Mouse (Mus musculus) neural tube, embryonic 13.5 days (tissue): ENCODE data around the gene Xylb. TPM values are rescaled to one million over a fixed set of nuclear protein-coding genes. Genes with fewer than 3 reads are reported as not detected.

Experiments
- ATAC-seq: fragments of 200-750 bp; cut with Nextera tagmentation; 2 replicates; pipeline ENCODE4 v1.8.0; 2017; ENCODE audit warnings: low read depth, mild to moderate bottlenecking, moderate TSS enrichment, moderate library complexity
- H3K27ac ChIP-seq: fragments of 300-500 bp; sonication (generic); replicated peaks from 2 replicates; pipeline ENCODE4 v1.5.1; 2015; ENCODE audit warnings: moderate library complexity, mild to moderate bottlenecking, inconsistent platforms
- H3K27me3 ChIP-seq: fragments of 300-500 bp; sonication (generic); 2 replicates; pipeline ENCODE4 v1.6.1; 2015; ENCODE audit warnings: mild to moderate bottlenecking, inconsistent platforms
- H3K36me3 ChIP-seq: fragments of 300-500 bp; sonication (generic); 2 replicates; pipeline ENCODE4 v1.6.1; 2015; ENCODE audit warnings: mild to moderate bottlenecking, inconsistent platforms
- H3K4me1 ChIP-seq: fragments of 300-500 bp; sonication (generic); replicated peaks from 2 replicates; pipeline ENCODE4 v1.6.1; 2015; ENCODE audit warnings: inconsistent platforms
- H3K4me2 ChIP-seq: fragments of 300-500 bp; sonication (generic); 2 replicates; pipeline ENCODE4 v1.6.1; 2015; ENCODE audit warnings: inconsistent platforms, mild to moderate bottlenecking, moderate library complexity
- H3K4me3 ChIP-seq: fragments of 300-500 bp; sonication (generic); 2 replicates; pipeline ENCODE4 v1.5.1; 2015; ENCODE audit warnings: mild to moderate bottlenecking, inconsistent platforms
- H3K9ac ChIP-seq: fragments of 300-500 bp; sonication (generic); 2 replicates; pipeline ENCODE4 v1.6.1; 2015; ENCODE audit warnings: moderate library complexity, mild to moderate bottlenecking, inconsistent platforms
- H3K9me3 ChIP-seq: fragments of 300-500 bp; sonication (generic); 2 replicates; pipeline ENCODE4 v1.6.1; 2016; ENCODE audit warnings: inconsistent platforms
- WGBS: fragments of 180-500 bp; shearing (Covaris S2); methylation state at CpG from one replicate; pipeline ENCODE4 v1.1.7; 2015; 5-methylcytosine and 5-hydroxymethylcytosine counted together
- polyA plus RNA-seq: library from polyadenylated mRNA; unstranded; fragments of >200 nt; fragmentation: Nextera tagmentation; extraction: Ambion mirVana; gene quantifications from 2 replicates; pipeline ENCODE4 v1.2.1, GENCODE M21; 2015

Xylb gene
- polyA plus RNA-seq, 1 experiment from 2014 or later = 2.6 TPM

DNA sequence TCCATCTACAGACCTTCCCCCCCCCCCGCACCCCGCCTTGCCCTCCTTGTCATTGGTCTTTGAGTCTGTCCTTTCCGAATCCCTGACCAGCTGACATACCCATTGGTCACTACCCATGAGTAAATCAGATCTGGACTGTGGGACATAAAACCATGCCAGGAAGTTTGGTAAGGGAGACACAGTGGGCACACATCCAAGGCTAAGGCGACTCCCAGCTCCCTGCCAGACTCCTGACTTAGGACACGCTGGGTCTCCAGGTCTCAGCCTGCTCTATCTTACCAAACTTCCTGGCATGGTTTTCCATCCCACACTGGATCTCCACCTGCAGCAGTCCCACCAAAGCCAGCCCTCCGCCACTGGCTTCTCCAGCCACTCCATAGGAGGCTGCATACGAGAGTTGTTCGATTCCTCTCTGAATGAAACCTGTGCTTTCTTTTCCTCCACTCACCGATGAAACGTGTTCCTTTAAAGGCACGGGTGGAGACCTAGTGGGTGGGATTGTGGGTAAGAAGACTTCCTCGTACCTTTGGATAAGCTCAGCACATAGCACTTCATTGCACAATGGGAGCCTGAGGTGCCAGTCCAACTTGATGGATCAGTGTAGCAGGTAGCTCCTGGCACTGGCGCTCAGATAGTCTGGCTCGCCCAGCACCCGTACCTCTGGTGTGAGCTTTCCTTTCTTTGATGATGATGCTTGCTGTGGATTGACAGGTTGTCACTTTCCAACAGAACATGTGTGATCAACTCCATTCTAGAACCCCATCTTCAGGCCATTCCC lies 26.8 kb upstream of the Xylb start:
- Histone ChIP-seq H3K36me3 (no peaks in the 10 kb centered on the region), H3K9ac (no peak overlapping the region), H3K9me3 (no peaks in the 10 kb centered on the region), H3K4me2 (no peak overlapping the region), H3K4me1 (no peaks in the 10 kb centered on the region), H3K4me3 (no peak overlapping the region), H3K27ac (no peak overlapping the region), H3K27me3 (no peaks in the 10 kb centered on the region)
- 88% methylated on average over 15 of the region's 15 CpGs for WGBS
- no peak for ATAC-seq

DNA sequence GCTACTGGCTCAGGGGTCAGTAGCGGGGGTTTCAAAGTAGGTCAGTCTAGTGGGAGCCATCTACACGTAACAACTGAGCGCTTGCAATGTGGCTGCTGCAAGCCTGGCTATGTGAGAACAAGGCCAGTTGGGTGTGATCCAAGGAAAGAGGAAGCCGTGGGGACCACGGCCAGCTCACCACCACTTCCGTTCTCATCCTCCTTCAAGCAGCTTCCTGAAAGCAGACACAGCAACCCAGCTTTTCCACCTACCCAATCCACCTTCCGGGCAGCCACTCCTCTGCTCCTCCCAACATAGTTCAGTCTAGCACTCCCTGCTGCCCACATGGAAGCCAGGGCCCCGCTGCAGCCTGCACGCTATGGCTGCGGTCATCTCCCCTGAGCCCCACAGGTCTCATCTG lies 22.9 kb upstream of the Xylb start:
- ATAC-seq = no peak
- peaks cover 3% of the 10 kb centered on the region for H3K4me1 ChIP-seq
- H3K27ac ChIP-seq = no peak overlapping the region
- H3K4me3 ChIP-seq = no peak overlapping the region
- H3K27me3 ChIP-seq = peaks cover 14% of the 10 kb centered on the region
- no peak overlapping the region for H3K4me2 ChIP-seq
- no peak overlapping the region for H3K9ac ChIP-seq
- H3K36me3 ChIP-seq = no peaks in the 10 kb centered on the region
- no peaks in the 10 kb centered on the region for H3K9me3 ChIP-seq
- WGBS = 72% methylated on average over 10 of the region's 10 CpGs

DNA sequence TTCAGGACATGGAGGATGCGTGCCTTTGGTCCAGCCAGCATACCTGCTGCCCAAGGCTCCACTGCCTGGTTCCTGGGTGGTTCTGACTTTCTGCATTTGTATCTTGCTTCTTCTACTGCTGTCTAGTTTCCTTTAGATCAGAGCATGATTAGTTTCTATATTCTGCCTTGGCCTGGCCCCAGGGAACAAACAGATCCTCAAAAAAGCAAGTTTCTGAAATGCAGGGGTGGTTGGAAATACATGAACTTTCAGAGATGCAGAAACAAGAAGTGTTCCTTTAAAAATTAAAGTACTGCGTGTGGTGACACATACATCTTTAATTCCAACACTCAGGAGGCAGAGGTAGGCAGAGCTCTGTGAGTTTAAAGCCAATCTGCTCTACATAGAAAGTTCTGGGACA lies 22.3 kb upstream of the Xylb start:
- ATAC-seq = no peak
- Histone ChIP-seq H3K4me2 (no peak overlapping the region), H3K9ac (no peak overlapping the region), H3K36me3 (no peaks in the 10 kb centered on the region), H3K4me3 (no peak overlapping the region), H3K4me1 (peaks cover 8% of the 10 kb centered on the region), H3K27ac (no peak overlapping the region), H3K9me3 (no peaks in the 10 kb centered on the region), H3K27me3 (peaks cover 18% of the 10 kb centered on the region)
- WGBS = 88% methylated on average over 2 of the region's 2 CpGs

DNA sequence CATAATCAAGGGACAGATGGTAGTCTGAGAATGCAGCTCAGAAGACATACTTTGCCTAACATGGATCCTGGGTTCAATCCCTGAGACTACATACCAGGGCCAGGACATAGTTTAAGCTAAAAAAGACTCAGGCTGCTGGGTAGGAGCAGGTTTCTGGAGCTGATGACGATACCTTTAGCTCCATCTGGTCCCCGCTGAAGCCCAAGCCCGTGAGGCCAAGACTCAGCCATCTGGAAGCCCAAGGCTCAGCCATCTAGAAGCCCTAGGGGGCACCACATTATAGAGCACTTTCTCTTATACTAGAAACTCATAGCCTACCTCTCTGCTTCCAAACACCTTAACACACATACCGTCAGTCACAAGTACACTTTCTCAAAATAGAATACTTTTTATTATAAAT lies 21.6 kb upstream of the Xylb start:
- WGBS = 86% methylated on average over 4 of the region's 4 CpGs
- no peak for ATAC-seq

DNA sequence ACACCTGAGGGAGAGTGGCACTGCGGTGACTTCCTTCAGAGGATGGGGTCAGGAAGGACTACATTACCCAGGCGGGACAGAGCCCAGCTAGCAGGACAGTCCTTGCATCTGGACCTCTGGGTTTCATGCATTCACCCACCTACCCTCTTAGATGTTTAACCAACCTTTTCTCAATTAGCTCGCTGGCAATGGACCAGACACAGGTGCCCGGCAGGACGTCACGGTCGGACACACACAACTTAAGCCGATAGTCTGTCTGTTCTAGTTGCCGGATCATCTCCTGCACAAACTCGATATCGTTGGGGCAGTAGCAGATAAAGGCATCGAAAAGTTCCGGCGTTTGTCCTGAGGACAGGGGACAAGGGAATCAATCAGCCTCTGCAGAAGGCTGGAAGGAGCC lies 19.3 kb upstream of the Xylb start:
- no peak overlapping the region for H3K27ac ChIP-seq
- H3K9me3 ChIP-seq = no peaks in the 10 kb centered on the region
- H3K27me3 ChIP-seq = peaks cover 18% of the 10 kb centered on the region
- no peaks in the 10 kb centered on the region for H3K36me3 ChIP-seq
- H3K9ac ChIP-seq = no peak overlapping the region
- ATAC-seq = no peak
- H3K4me1 ChIP-seq = peaks cover 31% of the 10 kb centered on the region
- 91% methylated on average over 14 of the region's 14 CpGs for WGBS
- H3K4me2 ChIP-seq = no peak overlapping the region
- H3K4me3 ChIP-seq = no peak overlapping the region

More for the DNA sequence above, 21.6 kb upstream of the Xylb start:
- peaks cover 18% of the 10 kb centered on the region for H3K27me3 ChIP-seq
- H3K9ac ChIP-seq = no peak overlapping the region
- H3K36me3 ChIP-seq = no peaks in the 10 kb centered on the region
- H3K4me2 ChIP-seq = no peak overlapping the region
- H3K9me3 ChIP-seq = no peaks in the 10 kb centered on the region
- H3K27ac ChIP-seq = no peak overlapping the region
- H3K4me3 ChIP-seq = no peak overlapping the region
- H3K4me1 ChIP-seq = peaks cover 15% of the 10 kb centered on the region

DNA sequence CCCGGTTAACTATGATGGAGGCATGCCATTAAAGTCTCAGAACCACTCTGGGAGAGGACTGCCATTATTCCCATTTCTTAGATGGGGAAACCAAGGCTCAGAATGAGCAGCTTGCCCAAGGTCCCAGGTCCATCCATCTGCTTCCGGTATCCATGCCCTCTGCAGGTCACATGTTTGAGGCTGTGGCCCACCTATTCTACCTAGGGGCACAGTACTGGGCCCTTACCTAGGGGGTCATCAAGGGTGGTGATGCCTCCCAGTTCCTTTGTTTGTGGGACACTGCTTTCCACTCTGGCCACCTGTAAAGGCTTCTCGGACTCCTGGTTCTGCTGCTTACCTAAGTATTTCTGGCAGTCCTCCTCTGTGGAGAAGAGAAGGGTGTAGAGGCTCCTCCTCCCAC lies 18.8 kb upstream of the Xylb start:
- Histone ChIP-seq H3K9me3 (no peaks in the 10 kb centered on the region), H3K4me1 (peaks cover 36% of the 10 kb centered on the region), H3K4me2 (no peak overlapping the region), H3K27me3 (peaks cover 18% of the 10 kb centered on the region), H3K36me3 (peaks cover 3% of the 10 kb centered on the region), H3K27ac (no peak overlapping the region), H3K9ac (no peak overlapping the region), H3K4me3 (no peak overlapping the region)
- no peak for ATAC-seq
- WGBS = 94% methylated on average over 3 of the region's 3 CpGs

DNA sequence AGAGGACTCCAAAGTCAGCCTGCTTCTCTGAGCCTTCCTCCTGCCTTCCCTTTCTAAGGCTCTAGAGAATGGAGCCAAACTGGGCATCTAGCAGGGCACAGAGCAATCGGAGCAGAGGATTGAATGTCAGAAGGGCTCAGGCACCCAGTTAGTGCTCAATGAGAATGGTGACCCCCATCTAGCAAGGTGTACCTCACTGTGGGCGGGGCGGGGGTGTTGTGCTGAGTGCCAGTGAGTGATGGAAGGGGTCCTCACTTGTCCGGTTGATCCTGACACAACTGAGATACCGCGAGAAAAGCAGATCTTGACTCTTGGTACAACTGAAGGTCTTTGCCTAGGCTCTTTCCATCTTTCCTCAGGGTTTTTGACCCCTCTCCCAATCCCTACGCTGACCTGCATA lies 18.1 kb upstream of the Xylb start:
- WGBS = 49% methylated on average over 7 of the region's 7 CpGs
- no peak overlapping the region for H3K27ac ChIP-seq
- H3K4me3 ChIP-seq = peak overlapping the region; percentile 81
- peaks cover 18% of the 10 kb centered on the region for H3K27me3 ChIP-seq
- no peak for ATAC-seq
- no peaks in the 10 kb centered on the region for H3K9me3 ChIP-seq
- H3K4me2 ChIP-seq = peak overlapping the region; percentile 84
- peak overlapping the region; percentile 92; the same call in 1 of the 2 replicates for H3K9ac ChIP-seq
- H3K4me1 ChIP-seq = peaks cover 38% of the 10 kb centered on the region
- H3K36me3 ChIP-seq = peaks cover 10% of the 10 kb centered on the region

DNA sequence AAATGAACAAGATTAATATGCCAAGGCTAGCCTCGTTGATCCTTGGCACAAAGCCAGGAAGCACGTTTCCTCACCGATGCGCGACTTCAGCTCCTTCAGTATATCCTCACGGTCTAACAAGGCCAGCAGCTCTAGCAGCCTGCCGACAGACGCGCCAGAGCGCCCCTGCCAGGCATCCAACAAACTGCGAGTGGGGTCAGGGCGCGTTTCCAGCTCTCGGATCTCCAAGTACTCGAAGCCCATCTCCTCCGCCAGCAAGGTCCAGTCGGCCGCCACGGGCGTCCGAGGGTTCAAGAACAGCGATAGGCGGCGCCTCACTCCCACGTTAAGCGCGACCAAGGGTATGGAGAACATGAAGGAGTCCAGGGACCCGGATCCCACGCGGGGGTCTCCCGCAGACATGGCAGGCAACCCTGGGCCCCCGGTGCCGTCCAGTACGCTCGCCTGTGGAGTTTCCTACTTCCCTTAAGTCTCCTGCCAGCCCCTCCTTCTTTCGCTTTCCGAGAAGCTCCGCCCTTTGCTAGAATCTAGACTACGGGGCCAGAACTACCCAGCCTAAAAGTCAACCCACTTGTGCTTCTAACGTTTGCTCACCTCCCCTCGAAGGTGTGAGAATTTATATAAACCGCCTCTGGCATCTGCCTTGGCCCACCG lies 17.5 kb upstream of the Xylb start, which contains the start of gene Acaa1a:
TSS of gene Acaa1a (plus strand) at position 119 of the 654 bp plus-strand sequence.
- H3K36me3 ChIP-seq = peaks cover 16% of the 10 kb centered on the region
- ATAC-seq = no peak

DNA sequence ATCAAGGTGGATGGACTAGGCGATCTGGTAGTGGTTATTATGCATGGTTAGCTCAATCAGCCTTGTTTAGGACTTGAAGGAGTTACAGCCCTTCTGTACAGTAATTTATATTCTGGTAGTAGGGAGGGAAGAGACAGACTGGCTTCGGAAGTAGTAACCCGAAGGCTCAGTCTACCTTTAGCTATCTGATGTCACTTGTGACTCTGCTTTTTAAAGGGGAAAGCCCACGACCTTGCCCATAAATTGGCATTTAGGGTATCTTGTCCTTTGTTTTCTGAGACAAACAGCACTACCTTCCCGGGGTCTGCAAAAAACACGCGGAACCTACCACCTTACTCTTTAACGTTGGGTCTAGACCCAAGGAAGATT lies 17.0 kb upstream of the Xylb start:
- ATAC-seq = no peak
- peak overlapping the region; percentile 92 for H3K9ac ChIP-seq
- peaks cover 21% of the 10 kb centered on the region for H3K36me3 ChIP-seq
- peaks cover 38% of the 10 kb centered on the region for H3K4me1 ChIP-seq
- peak overlapping the region; percentile 81 for H3K4me3 ChIP-seq
- H3K27ac ChIP-seq = peak overlapping the region; percentile 89
- 4% methylated on average over 8 of the region's 8 CpGs for WGBS
- peaks cover 18% of the 10 kb centered on the region for H3K27me3 ChIP-seq
- no peaks in the 10 kb centered on the region for H3K9me3 ChIP-seq
- peak overlapping the region; percentile 84 for H3K4me2 ChIP-seq

More for the DNA sequence above, 17.5 kb upstream of the Xylb start, which contains the start of gene Acaa1a:
- Histone ChIP-seq H3K4me3 (peak within 1 kb of the TSS; percentile 81), H3K4me2 (peak within 1 kb of the TSS; percentile 84), H3K9ac (peak within 1 kb of the TSS; percentile 92), H3K27me3 (peaks cover 18% of the 10 kb centered on the region), H3K4me1 (peaks cover 38% of the 10 kb centered on the region), H3K27ac (peak within 1 kb of the TSS; percentile 89), H3K9me3 (no peaks in the 10 kb centered on the region)
- 1% methylated on average over 43 of the region's 43 CpGs for WGBS

DNA sequence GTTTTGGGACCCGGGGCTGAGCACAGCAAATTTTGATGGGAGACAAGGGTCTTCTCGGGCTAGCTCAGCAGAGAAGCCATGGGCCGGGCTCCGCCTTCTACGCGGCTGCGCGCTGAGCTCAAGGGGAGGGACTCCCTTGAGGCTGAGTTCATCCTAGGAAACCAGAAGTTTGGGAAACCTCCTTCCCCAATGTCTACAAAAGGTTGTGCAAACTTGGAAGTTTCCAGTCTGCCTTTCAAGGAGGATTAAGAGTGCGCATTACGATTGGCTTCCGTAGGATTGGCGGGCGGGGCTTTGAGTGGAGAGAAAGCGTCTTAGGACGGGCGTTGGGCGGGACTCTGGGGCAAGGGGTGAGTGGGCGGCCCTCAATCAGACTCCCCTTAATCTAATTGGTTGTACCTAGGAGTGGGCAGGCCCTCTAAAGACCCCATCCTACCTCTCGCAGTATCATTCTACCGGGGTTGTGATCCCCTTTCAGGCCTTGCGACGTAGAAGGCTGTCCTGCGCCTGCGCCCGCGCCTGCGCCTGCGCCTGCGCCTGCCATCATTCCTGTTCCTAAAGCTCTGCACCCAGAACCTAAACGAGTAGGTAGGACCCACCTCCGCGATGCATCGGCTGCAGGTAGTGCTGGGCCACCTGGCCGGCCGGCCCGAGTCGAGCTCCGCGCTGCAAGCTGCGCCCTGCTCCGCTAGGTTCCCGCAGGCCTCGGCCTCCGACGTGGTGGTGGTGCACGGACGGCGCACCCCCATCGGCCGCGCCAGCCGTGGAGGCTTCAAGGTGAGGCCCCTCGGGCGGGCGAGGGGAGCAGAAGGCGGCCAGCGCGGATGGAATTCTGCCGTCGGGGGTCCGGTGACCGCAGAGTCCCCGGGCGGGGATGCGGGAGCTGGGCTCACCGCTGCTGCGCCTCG lies 16.0 kb upstream of the Xylb start, which contains the start of gene Myd88:
TSS of gene Myd88 (minus strand) at position 503 of the 908 bp plus-strand sequence.
- peaks cover 18% of the 10 kb centered on the region for H3K27me3 ChIP-seq
- peaks cover 31% of the 10 kb centered on the region for H3K36me3 ChIP-seq
- peaks cover 38% of the 10 kb centered on the region for H3K4me1 ChIP-seq
- peak within 1 kb of the TSS; percentile 84 for H3K4me2 ChIP-seq
- ATAC-seq = peak; percentile 98
- WGBS = under 1% methylated on average over 68 of the region's 68 CpGs
- H3K4me3 ChIP-seq = peak within 1 kb of the TSS; percentile 81
- no peaks in the 10 kb centered on the region for H3K9me3 ChIP-seq
- H3K9ac ChIP-seq = peak within 1 kb of the TSS; percentile 92
- H3K27ac ChIP-seq = peak within 1 kb of the TSS; percentile 89

DNA sequence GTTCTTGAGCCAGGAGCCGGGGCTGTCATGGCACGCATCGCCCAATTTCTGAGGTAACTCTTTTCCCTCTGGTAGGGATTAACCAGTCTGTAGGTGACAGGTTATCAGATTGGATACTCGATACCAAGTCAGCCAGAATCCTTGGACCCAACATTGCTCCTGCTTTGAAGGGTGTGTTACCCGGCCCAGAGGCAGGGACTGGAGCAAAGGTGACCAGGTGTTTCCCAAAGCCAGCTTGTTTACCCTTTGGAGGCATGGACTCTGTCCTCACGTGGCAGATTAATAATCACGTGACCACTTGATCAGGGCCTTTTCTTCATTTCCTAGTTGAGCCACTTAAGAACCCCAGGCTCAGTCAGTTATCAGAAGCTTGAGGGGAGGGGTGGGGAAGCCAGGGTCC lies 14.5 kb upstream of the Xylb start:
- Histone ChIP-seq H3K9me3 (no peaks in the 10 kb centered on the region), H3K4me3 (peak overlapping the region; percentile 81), H3K27me3 (peaks cover 18% of the 10 kb centered on the region), H3K9ac (peak overlapping the region; percentile 92; the same call in 1 of the 2 replicates), H3K4me2 (no peak overlapping the region; the same call in 1 of the 2 replicates), H3K36me3 (peaks cover 46% of the 10 kb centered on the region), H3K27ac (no peak overlapping the region), H3K4me1 (peaks cover 38% of the 10 kb centered on the region)
- 88% methylated on average over 7 of the region's 7 CpGs for WGBS
- ATAC-seq = no peak
